Mouse (Mus musculus) heart, embryonic 11.5 days (tissue): ENCODE results near the gene Frmd6. TPM values are rescaled to one million over a fixed set of nuclear protein-coding genes. Genes with fewer than 3 reads are reported as not detected.

Source experiments
- ATAC-seq: fragments of 200-750 bp; cut with Nextera tagmentation; replicated peaks from 2 replicates; pipeline ENCODE4 v1.8.0; 2017; ENCODE audit warnings: moderate library complexity; ENCODE audit not compliant: insufficient number of reproducible peaks, low FRiP score, low TSS enrichment
- H3K27ac ChIP-seq: fragments of 300-500 bp; sonication (generic); 2 replicates; pipeline ENCODE4 v1.5.1; 2014; ENCODE audit warnings: mild to moderate bottlenecking, low read depth, low read length
- H3K27me3 ChIP-seq: fragments of 300-500 bp; sonication (generic); 2 replicates; pipeline ENCODE4 v1.6.1; 2014; ENCODE audit warnings: mild to moderate bottlenecking, low read length, mixed read lengths; ENCODE audit not compliant: control insufficient read depth, insufficient read depth
- H3K36me3 ChIP-seq: fragments of 300-500 bp; sonication (generic); 2 replicates; pipeline ENCODE4 v1.6.1; 2014; ENCODE audit warnings: mild to moderate bottlenecking, low read length, moderate library complexity, mixed read lengths; ENCODE audit not compliant: control insufficient read depth, insufficient read depth
- H3K4me1 ChIP-seq: fragments of 300-500 bp; sonication (generic); 2 replicates; pipeline ENCODE4 v1.6.1; 2014; ENCODE audit warnings: low read length; ENCODE audit not compliant: control insufficient read depth, insufficient read depth
- H3K4me2 ChIP-seq: fragments of 300-500 bp; sonication (generic); 2 replicates; pipeline ENCODE4 v1.6.1; 2014; ENCODE audit warnings: mild to moderate bottlenecking, moderate library complexity
- H3K4me3 ChIP-seq: fragments of 300-500 bp; sonication (generic); 2 replicates; pipeline ENCODE4 v1.5.1; 2014; ENCODE audit warnings: low read depth, low read length
- H3K9ac ChIP-seq: fragments of 300-500 bp; sonication (generic); 2 replicates; pipeline ENCODE4 v1.6.1; 2014; ENCODE audit warnings: mild to moderate bottlenecking, low read depth, low read length, moderate library complexity
- H3K9me3 ChIP-seq: fragments of 300-500 bp; sonication (generic); replicated peaks from 2 replicates; pipeline ENCODE4 v1.6.1; 2016; ENCODE audit warnings: low read length; ENCODE audit not compliant: control insufficient read depth
- WGBS: fragments of 180-500 bp; shearing (Covaris S2); extraction: QIAGEN DNeasy Blood & Tissue Kit; methylation state at CpG from one replicate; pipeline ENCODE4 v1.1.7; 2014; ENCODE audit not compliant: insufficient replicate concordance; 5-methylcytosine and 5-hydroxymethylcytosine counted together
- polyA plus RNA-seq: library from polyadenylated mRNA; unstranded; fragments of >200 nt; fragmentation: Nextera tagmentation; extraction: Ambion mirVana; gene quantifications from 2 replicates; pipeline ENCODE4 v1.2.1, GENCODE M21; 2014

Frmd6 gene
- polyA plus RNA-seq, 1 experiment from 2014 or later, result 18.7 TPM

DNA sequence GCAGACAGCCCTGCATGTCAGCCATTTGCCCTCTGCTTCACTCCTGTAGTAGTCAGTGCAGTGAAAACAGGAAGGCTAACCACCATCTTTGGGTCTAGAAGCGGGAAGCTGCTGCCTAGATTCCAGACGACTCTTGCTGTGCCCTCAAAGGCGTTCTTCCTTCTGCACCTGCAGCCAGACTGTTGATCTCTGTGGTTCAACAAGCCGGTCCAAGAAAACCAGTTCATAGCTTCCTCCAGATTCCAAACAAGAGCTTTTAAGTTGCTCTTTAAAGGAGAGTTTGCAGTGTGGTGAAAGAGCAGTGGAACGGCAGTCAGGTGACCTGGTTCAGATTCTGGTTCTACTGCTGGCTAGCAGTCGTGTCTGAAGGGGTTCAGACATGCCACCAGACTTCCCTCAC is 48.2 kb downstream of the Frmd6 start:
- H3K9ac ChIP-seq, result no peak overlapping the region
- no peak overlapping the region for H3K27ac ChIP-seq
- H3K4me3 ChIP-seq, result no peak overlapping the region
- no peaks in the 10 kb centered on the region for H3K27me3 ChIP-seq
- peaks cover 2% of the 10 kb centered on the region; the same call in 1 of the 2 replicates for H3K4me1 ChIP-seq
- H3K9me3 ChIP-seq, result no peaks in the 10 kb centered on the region
- H3K36me3 ChIP-seq, result no peaks in the 10 kb centered on the region
- no peak for ATAC-seq
- no peak overlapping the region for H3K4me2 ChIP-seq
- WGBS, result 72% methylated on average over 6 of the region's 6 CpGs

DNA sequence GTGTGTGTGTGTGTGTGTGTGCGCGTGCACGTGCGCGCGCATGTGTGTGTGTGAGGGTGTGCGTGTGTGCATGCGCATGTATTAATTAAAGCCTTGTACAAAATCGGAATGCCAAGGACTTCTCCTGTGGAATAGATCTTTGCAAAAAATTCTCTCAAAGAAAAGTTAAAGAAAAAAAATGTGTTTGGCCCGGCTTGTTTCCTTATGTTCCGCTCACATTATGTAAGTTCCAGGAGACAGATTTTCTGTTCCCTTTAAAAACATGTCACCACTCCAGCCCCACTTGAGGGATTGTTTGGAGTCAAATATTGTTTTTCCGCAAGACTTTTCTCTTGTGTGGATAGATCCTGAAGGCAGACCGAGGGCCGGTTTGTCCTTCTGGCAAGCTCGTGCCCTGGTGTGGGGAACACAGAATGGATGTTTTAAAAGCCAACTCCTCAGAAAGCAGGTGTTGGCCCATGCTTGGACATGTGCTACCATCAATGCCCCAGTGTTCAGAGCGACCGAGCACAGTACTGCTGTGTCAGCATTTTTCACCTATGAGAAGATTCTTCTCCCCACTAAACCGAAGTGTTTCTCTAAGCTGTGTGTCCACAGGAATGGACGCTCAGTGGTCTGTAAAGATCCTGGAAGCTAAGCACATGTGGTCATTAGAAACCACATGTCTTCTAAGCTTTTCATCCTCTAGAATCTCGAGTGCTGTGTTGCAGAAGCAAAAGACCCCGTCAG is 51.1 kb downstream of the Frmd6 start:
- H3K27ac ChIP-seq, result no peak overlapping the region
- H3K9ac ChIP-seq, result no peak overlapping the region
- no peaks in the 10 kb centered on the region for H3K4me1 ChIP-seq
- no peak for ATAC-seq
- no peaks in the 10 kb centered on the region for H3K27me3 ChIP-seq
- no peaks in the 10 kb centered on the region for H3K9me3 ChIP-seq
- no peak overlapping the region for H3K4me2 ChIP-seq
- no peaks in the 10 kb centered on the region; the same call in 1 of the 2 replicates for H3K36me3 ChIP-seq
- no peak overlapping the region for H3K4me3 ChIP-seq
- 92% methylated on average over 21 of the region's 21 CpGs for WGBS

DNA sequence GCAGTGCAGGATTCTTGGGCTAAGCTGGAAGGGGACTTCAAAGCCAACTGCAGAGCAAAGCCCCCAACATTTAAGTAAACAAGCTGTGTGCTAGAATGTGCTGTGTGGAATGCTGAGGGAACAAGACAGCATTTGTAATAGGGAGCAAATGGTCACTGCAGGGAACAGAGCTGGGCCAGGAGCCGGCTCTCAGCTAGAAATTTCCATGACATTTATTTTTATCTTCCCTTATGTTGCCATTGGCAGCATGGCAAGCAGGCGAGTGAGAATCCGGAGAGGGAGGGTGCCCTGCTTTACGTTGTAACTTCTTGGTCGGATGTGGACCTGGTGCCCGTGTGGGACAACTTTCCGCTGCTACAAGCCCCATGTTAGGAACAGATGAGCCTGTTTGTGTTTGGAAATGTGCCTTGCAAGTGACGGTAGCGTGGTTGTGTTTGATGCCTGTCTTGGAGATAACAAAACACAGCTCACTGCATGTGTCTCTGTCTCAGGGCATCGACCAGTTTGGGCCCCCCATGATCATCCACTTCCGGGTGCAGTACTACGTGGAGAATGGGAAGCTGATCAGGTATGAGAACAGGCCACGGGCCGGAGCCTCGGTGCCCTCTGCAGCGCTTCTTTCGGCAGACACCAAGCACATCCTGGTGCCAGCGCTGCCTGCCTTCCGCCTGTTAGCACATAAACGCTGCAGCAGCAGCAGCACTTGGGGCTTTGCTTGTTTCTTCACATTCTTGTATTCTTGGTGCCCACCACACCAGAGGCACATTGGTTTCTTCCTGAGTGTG is 52.8 kb downstream of the Frmd6 start:
- Histone ChIP-seq H3K27ac (no peak overlapping the region), H3K36me3 (peaks cover 2% of the 10 kb centered on the region; the same call in 1 of the 2 replicates), H3K4me2 (no peak overlapping the region), H3K9ac (no peak overlapping the region), H3K4me3 (no peak overlapping the region), H3K9me3 (no peaks in the 10 kb centered on the region), H3K27me3 (no peaks in the 10 kb centered on the region), H3K4me1 (no peaks in the 10 kb centered on the region)
- ATAC-seq, result no peak
- WGBS, result 80% methylated on average over 20 of the region's 20 CpGs

DNA sequence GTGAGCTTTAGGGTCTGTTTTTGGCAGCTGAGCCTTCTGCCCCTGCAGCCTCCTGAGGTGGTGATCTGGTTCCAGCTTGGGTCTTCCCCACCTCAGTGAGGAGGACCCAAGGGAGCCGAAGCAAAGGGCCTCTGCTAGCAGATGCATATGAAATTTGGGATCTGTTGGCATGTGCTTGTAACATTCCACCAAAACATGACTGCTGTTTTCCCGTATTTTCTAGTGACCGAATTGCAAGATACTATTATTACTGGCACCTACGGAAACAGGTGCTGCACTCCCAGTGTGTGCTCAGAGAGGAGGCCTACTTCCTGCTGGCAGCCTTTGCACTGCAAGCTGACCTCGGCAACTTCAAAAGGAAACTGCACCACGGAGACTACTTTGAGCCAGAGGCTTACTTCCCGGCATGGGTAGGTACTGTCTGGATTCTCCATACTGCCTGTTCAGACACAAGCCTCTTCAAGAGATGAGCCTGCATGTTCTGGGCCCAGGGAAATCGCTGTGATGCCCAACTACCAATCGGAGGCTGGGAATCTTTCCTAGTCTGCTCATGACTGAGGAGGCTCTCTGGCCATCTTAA is 55.2 kb downstream of the Frmd6 start:
- no peak for ATAC-seq
- H3K27ac ChIP-seq, result no peak overlapping the region
- peaks cover 5% of the 10 kb centered on the region for H3K36me3 ChIP-seq
- H3K27me3 ChIP-seq, result no peaks in the 10 kb centered on the region
- no peak overlapping the region for H3K9ac ChIP-seq
- no peak overlapping the region for H3K4me3 ChIP-seq
- H3K4me2 ChIP-seq, result no peak overlapping the region
- H3K9me3 ChIP-seq, result no peaks in the 10 kb centered on the region
- no peaks in the 10 kb centered on the region for H3K4me1 ChIP-seq
- WGBS, result 72% methylated on average over 9 of the region's 9 CpGs

DNA sequence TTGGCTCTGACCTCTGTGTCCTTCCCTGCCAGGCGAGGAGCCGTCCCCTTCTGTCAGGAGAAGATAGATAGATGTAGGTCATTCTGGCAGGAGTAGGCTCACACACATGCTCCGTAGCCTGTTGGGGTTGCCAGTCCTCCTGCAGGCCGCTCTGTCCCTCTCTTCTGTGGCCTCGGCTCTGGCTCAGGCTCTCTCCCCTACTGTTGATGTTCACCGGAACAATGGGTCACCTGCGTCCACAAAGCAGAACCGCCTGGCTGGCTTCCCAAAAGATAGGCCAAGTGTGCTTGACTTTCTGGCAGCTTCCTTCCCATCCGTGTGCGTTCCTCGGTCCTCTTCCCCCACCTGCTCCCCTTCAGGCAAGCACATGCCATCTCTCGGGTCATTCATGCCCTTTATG is 56.0 kb downstream of the Frmd6 start:
- Histone ChIP-seq H3K4me2 (no peak overlapping the region), H3K4me3 (no peak overlapping the region), H3K36me3 (peaks cover 5% of the 10 kb centered on the region), H3K9ac (no peak overlapping the region), H3K27me3 (no peaks in the 10 kb centered on the region), H3K4me1 (no peaks in the 10 kb centered on the region), H3K9me3 (no peaks in the 10 kb centered on the region), H3K27ac (no peak overlapping the region)
- no peak for ATAC-seq
- WGBS, result 67% methylated on average over 12 of the region's 12 CpGs

DNA sequence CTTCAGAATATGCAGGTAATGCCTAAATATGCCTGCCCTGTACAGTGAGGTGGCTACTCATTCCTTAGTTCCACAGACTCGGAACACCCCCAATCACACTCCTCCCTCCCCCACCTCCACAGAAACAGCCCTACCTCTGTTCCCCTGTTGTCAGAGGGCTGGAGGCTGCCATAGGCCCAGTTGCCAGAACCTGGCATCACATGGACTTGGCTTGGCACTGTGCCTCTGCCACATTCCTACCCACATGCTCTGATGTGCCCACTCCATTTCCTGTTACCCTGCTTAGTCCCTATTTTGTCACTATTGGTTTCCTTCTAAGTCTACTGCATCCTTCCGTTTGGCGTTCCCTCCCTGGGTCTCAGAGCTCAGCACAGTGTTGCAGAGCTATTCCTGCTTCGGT is 56.5 kb downstream of the Frmd6 start:
- Histone ChIP-seq H3K4me3 (no peak overlapping the region), H3K9ac (no peak overlapping the region), H3K9me3 (no peaks in the 10 kb centered on the region), H3K4me2 (no peak overlapping the region), H3K27ac (no peak overlapping the region), H3K36me3 (peaks cover 5% of the 10 kb centered on the region), H3K4me1 (no peaks in the 10 kb centered on the region), H3K27me3 (no peaks in the 10 kb centered on the region)
- WGBS, result 92% methylated on average over 4 of the region's 4 CpGs
- no peak for ATAC-seq

DNA sequence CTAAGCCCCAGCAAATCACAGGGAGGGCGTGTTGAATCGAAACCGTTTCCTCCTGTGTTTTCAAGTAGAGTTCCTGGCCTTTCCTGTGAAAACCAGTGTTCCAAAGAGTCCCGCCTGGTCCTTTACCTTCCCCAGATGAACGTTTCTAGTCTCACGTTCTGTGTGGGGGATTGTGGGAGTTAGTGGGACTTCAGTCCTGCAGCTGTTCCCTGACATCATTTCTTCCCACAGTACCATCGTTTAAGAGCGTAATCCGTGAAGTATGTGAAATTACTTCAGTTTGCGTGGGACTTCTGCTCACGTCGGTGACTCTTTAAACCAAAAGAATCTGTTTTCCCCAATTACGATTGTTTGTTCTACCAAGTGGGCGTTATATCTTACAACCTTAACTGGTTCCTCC is 57.8 kb downstream of the Frmd6 start:
- no peak for ATAC-seq
- Histone ChIP-seq H3K4me3 (no peak overlapping the region), H3K27me3 (no peaks in the 10 kb centered on the region), H3K4me2 (no peak overlapping the region), H3K27ac (no peak overlapping the region), H3K36me3 (peaks cover 5% of the 10 kb centered on the region), H3K4me1 (no peaks in the 10 kb centered on the region), H3K9ac (no peak overlapping the region), H3K9me3 (no peaks in the 10 kb centered on the region)
- WGBS, result 89% methylated on average over 14 of the region's 14 CpGs

DNA sequence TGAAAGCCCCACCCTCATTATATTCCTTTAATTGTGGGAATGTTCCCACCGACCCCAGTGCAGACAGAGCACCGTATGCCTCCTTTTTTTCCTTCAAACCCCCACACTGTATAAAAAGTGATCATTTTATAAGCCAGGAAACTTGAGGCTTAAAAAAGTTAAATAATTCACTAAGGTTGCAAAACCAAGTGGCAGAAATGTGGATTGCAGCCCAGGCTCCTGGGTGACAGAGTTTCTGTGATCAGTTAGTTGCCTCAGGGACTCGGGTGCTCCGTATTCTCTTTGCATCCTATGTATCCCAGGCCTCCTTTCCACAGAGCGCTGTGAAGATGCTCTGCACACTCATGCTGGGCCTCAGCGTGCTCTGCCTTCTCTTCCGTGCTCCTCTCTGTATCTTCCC is 58.8 kb downstream of the Frmd6 start:
- Histone ChIP-seq H3K27me3 (no peaks in the 10 kb centered on the region), H3K4me3 (no peak overlapping the region), H3K36me3 (peaks cover 8% of the 10 kb centered on the region), H3K9me3 (no peaks in the 10 kb centered on the region), H3K4me1 (no peaks in the 10 kb centered on the region), H3K9ac (no peak overlapping the region), H3K4me2 (no peak overlapping the region), H3K27ac (no peak overlapping the region)
- ATAC-seq, result no peak
- 83% methylated on average over 7 of the region's 7 CpGs for whole genome bisulfite sequencing
